Mouse (Mus musculus) erythroblast, embryonic 14.5 days (primary cell): ENCODE measurements around the gene Pimreg.

Experiments used
- GATA1 ChIP-seq: IDR thresholded peaks from 2 replicates; pipeline ENCODE4 v1.6.1; 2012; ENCODE audit warnings: low read length, inconsistent platforms, mixed read lengths
- TAL1 ChIP-seq: IDR thresholded peaks from 3 replicates; pipeline ENCODE4 v1.6.1; 2012; ENCODE audit warnings: low read length, inconsistent platforms, mixed read lengths

DNA sequence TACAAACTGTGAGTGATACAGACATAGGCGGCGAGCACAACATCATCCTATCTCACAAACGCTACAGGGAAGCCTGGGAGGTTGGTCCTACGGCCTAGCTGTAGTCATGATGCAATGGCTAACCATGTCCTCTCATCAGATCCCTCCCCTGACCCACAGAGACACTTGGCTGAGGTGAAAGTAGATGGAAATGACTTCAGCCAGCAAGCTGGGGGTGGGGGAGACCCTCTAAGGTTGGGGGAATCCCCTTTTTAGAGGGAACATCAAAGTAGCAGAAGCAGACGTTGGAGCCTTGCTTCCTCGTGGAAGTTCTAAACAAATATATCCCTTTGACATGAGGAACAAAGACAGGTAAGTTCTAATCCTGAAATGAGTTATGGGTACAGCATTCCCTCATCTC lies 22.6 kb downstream of the Pimreg start:
- no peak for TF ChIP-seq TAL1
- no peak for TF ChIP-seq GATA1
